Mouse (Mus musculus) lung, postnatal 36 days (tissue): ENCODE measurements at regions not wholly inside any gene's neighbourhood (a gene's known extent, or its start where the extent isn't known, plus 50 kb on each side); places are given as distances from the start of the nearest gene placed in this dataset.

Source experiments
- DNase-seq: peaks from one replicate; pipeline ENCODE4 v3.0.0; 2022; ENCODE audit warnings: mixed read lengths

DNA sequence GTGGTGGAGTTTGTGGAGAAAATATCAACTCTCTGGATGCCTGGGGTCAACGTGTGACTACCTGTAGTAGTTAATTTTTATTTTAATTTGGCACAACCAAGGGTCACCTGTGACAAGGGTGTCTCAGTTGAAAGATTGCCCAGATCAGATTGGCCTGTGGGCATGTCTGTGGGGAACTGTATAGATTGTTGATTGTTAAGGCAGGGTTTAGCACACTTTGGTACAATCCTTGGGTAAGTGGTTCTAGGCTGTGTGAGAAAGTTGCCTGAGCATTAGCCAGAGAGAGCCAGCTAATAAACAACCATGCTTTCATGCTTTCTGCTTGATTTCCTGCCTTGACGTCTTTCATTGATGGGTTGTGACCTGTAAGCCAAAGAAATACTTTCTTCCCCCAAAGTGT, 229.3 kb downstream of the Tex36 start:
- no peak for DNase-seq

GRCm38 (mm10) chr7:133370542-133370941, 231.4 kb downstream of the Tex36 start:
- no peak for DNase-seq

DNA sequence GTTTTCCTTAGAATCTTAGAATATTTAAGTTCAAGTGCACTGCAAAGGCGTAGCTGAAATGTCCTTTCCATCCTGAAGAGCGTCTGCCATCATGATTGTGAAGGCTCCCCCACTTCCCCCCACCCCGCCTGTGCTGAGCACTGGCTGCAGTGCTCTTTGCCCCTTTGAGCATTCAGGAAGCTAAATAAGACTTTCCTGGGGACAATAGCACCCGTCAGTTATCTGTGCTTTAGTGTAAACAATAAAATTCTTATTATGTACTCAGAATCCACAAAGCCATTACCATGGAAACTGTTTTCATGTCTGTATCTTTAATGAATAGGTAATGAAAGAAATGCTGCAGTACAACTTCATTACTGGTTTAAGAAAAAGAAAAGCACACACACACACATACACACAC, 237.4 kb downstream of the Tex36 start:
- DNase-seq, result no peak

- DNase-seq, result no peak
These were observed 204.6 kb upstream of the Ctbp2 start for GRCm38 (mm10) chr7:133328717-133329116.

DNA sequence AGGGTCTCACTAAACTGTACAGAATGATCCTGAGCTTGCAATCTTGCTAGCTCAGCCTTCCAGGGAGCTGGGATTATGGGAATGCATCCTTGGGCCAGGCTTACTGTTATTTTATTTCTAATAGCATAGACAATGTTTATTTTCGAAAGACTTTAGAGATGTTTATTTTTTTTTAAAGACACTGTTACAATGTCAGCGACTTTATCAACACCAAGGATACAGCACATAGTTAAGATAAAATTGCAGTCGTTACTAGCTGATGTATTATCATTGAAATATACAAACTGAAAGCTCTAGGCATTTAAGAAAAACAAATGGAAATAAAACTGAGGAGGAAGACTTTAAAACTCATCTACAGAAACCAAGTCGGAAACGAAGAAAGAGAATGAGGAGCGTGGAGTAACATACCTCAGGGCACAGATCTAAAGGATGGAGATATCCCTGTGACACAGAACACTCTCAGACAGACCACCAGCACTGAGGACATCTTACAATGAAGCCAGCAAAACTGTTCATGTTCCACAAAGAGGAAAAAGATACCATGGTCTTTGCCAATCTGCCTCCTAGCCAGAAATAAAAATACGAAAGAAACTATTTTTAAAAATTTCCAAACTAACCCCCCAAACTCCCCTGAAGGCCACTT, 201.5 kb upstream of the Ctbp2 start:
- no peak for DNase-seq

DNA sequence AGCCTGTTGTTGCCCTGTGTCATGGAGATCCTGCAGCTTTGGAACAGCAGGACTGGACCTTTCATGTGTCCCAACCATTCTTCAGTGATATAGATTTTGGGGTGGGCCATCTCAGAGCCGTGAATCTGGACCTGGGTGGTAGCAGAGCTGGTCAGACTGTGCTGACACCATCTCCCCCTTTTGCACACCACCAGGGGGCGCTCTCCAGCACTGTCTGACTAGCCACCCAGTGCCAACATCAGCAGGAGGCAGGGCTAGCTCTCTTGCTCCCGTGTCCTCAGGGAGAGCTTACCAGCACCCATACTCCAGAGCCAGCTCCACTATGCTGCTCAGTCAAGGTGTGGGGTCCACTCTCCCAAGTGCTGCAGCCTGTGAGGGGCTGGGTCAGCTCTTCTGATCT, 199.8 kb upstream of the Ctbp2 start:
- DNase-seq, result no peak

GRCm38 (mm10) chr7:133317511-133317910, 193.4 kb upstream of the Ctbp2 start:
- DNase-seq, result no peak

DNA sequence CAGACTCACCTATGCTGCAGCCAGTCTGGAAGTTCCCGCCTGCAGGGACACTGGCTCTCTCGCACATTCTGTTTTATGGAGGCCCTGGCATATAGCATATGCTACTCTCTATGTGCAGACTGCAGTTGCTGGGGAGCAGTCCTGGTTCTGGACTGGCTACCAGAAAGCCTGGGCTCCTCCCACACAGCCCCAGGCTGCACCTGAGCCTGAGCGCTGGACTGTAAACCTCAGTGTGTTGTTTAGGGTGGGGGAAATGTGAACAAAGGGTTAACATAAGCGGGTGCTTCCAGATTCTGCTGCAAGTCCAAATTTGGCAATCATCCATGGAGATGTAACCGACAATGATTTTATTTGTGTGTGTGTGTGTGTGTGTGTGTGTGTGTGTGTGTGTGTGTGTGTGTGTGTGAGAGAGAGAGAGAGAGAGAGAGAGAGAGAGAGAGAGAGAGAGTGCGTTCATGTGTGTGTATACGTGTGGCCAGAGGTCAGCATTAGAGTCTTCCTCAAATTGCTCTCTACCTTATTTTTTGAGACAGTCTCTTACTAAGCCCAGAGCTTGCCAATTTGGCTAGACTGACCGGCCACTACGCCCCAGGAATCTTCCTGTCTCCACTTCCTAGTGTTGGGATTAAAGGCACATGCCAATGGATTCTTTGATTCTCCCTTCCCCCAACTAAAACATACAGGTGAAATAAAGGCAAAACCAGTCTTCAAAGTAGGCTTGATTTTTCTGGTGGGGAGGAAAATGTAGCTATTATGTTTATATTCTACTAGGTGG, 192.7 kb upstream of the Ctbp2 start:
- DNase-seq, result peak; percentile 3

DNA sequence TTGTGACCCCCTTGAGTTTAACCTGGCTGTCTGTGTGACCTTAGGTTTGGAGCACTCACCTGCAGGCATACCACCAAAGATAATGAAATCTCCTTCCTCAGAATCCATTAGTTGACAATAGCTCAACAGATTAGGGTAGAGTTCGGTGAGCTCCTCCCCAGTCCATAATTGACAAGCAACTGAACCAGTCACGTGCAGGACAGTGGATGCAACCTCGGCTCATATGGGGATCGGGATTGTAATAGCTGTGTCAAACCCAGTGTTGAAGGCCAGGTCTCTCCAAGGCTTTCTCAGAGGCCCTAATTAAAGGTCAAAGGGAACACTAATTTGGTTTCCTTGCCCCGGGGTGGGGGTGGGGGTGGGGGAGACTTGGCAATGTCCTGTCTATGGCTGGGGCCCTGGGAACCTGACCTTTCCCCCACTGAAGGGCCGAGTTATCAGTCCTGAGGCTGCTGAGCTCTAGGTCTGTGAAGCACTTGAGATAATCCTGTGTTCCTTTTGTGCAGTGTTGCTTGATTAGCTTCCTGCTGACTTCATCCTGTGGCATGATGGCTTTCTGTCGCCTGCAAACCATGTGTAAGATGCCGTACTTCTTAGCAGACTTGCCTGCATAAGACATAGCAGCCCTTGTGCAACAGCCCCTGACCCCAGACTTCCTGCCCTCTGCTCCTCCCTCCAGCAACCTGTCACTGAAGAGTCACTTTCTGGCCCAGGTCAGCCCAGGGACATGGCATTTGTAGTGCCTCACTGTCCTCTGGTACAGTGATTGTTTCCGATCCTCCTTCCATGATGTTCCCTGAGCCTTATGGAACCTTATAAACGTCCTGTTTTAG, 191.3 kb upstream of the Ctbp2 start:
- DNase-seq, result no peak

DNA sequence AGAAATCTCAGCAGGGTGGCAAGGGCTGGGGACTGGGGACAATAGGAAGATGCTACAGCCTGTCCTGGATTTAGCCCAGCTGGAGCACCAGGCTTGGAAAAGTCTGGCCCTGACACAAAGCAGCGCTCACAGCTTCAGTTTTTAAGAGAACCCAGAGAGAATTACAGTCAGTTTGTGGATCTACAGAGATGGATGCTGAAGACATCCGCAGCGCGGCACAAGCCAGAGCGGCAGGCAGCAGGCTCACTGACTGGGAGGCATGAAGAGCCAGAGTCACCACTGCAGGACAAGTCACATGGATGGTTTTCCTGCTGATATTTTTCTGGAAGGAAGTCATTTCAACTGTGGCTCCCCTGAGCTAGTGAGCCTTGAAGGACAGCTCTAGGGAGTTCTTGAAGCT, 189.0 kb upstream of the Ctbp2 start:
- DNase-seq, result no peak

- no peak for DNase-seq
These were observed 187.1 kb upstream of the Ctbp2 start for GRCm38 (mm10) chr7:133311116-133311801.

DNA sequence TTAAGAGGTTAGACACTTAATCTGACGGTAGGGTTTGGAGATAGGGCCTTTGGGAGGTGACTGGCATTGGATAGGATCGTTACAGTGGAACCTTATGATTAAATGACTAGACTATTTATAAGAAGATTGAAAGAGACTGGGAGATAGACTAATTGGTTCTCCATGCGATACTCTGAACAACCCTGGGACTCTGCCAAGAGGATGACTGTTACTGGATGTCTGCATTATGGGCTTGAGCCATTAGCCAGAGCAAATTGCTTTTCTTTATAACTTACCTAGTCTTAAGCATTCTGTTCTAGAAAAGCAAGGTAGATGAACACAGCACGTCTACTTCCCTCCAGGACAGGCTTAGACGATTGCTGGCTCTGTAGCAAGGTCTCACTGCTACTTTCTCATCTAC, 180.3 kb upstream of the Ctbp2 start:
- no peak for DNase-seq

- DNase-seq, result no peak
These were observed 166.3 kb upstream of the Ctbp2 start for GRCm38 (mm10) chr7:133290471-133290870.

DNA sequence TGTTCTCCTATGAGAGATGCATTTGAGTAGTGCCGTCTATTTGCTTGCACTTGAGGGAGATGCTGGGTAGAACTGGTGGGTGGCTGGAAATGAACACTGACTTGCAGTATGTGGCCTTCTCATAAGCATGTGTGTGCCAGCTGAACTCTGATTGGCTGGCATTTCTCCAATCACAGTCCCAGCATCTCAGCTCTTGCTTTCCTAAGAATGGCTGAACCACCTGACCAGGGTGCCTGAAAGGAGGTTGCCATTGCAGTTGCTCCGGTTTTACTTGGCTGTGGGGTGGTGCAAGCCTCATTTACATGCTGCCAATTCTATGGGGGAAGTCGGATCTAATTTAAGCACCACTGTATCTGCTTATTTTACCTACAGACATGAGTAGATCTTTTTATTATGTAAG, 164.1 kb upstream of the Ctbp2 start:
- DNase-seq, result no peak

GRCm38 (mm10) chr7:133286836-133287235, 162.7 kb upstream of the Ctbp2 start:
- DNase-seq, result no peak

DNA sequence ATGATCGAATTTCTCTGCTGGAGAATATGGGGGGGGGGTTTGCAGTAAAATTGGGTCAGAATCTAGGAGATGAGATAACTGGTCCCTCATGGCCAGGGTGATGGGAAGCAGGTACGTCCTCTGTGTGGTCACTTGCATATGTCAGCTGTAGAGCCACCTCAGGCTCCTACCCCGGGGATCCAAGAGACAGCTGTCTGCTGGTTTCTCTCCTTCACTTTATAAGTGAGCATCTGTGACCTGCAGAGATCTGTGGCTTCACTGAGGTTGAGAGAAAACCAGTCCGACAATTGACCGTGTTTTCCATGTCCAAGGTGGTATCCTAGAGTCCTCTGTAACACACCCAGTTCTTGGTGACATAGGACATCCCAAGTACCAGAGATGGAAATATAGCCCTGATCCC, 162.1 kb upstream of the Ctbp2 start:
- DNase-seq, result no peak

- no peak for DNase-seq
These were observed 138.0 kb upstream of the Ctbp2 start for GRCm38 (mm10) chr7:133262161-133262560.

DNA sequence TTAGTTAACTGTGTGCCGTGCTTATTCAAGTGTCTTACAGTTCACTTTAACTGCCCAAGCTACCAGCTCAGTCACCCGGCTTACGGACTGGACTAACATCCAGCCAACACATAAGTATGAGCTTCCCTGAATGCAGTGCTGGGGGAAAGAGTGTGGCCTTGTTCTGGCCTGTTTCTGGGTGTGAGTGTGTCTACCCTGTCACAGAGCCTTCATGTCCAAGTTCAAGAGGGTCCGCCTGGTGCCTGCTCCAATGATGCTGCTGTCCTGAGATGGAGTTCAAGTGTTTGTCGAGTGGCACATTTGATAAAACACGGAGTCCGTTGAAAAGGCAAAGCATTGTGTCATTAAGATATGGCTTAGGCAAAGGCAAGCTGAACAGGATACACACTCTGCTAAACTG, 135.0 kb upstream of the Ctbp2 start:
- DNase-seq, result no peak

DNA sequence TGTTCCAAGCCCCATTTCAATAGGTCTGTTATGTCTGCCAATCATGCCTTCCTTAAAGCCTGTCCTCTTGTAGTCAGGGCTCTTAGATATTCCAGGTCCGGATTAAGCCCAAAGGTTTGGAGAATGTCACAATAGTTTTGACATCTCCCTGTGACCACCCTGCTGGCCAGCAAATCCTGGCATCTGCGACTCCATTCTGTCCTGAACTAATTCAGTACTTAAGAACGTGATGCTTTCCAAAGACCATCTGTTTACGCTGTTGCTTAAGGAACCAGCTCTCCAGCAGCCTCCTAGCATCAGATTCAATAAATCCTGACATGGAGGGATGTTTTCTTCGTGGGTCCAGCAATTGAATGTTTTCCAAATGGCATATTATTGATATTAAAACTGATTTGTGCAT, 132.7 kb upstream of the Ctbp2 start:
- peak; percentile 8 for DNase-seq

GRCm38 (mm10) chr7:133244601-133245000, 120.4 kb upstream of the Ctbp2 start:
- DNase-seq, result no peak

DNA sequence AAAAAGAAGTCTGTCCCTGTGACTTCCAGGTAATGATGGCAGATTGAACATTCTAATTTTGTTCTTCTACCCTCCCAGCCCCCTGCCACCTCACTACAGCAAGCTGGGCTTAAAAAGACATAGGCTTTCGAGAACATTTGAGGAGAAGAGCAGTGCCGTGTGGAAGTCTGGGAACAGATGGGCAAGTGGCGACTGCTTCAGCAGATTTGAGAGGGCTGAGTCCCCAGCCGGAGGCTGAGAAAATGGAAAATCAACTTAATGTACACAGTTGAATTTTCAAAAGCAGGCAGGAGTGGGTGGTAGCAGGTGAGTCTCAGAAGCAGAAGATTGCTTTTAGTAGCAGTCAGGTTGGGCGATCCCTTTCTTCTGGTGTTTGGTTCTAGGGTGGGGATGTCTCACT, 110.2 kb upstream of the Ctbp2 start:
- no peak for DNase-seq

GRCm38 (mm10) chr7:133232889-133233441, 108.8 kb upstream of the Ctbp2 start:
- DNase-seq, result no peak

- no peak for DNase-seq
These were observed 106.7 kb upstream of the Ctbp2 start for GRCm38 (mm10) chr7:133230806-133231205.
